In genomic region chr12:119426887-119427204, GRCm38 (mm10) we compare ENCODE assay signal across 9 mouse cellular contexts.
DNase-seq lines count a peak whose midpoint lies in the region; ATAC-seq lines count a peak whose summit lies in the region.
"Had no signal": no experiment of that assay in that cellular context is flagged by ENCODE, and none has a peak within 500 bp of the region (broad histone marks: within the 10 kb centered on the region; RNA-seq: fewer than 3 reads in every experiment).

No protein-coding gene starts in this region.

- 71% methylated on average over 1 of the region's 1 CpGs for WGBS in limb, embryonic 10.5 days
- WGBS in midbrain, embryonic 16.5 days = 53% methylated on average over 1 of the region's 1 CpGs

- H3K27me3 ChIP-seq in limb, embryonic 10.5 days (ENCODE audit: low read depth, poor library complexity, severe bottlenecking) = no peaks in the 10 kb centered on the region
- no peaks in the 10 kb centered on the region for H3K27me3 ChIP-seq in midbrain, embryonic 16.5 days (ENCODE audit: control insufficient read depth, insufficient read depth, low read depth, low read length)
- H3K27me3 ChIP-seq: embryonic facial prominence, embryonic 13.5 days had no signal

- H3K36me3 ChIP-seq in limb, embryonic 10.5 days = no peaks in the 10 kb centered on the region
- no peaks in the 10 kb centered on the region for H3K36me3 ChIP-seq in midbrain, embryonic 16.5 days (ENCODE audit: control insufficient read depth, insufficient read depth, low read length)
- H3K36me3 ChIP-seq: embryonic facial prominence, embryonic 13.5 days had no signal

- H3K4me2 ChIP-seq in midbrain, embryonic 16.5 days (ENCODE audit: low read length) = no peak overlapping the region
- H3K4me2 ChIP-seq: embryonic facial prominence, embryonic 13.5 days had no signal

- H3K9me3 ChIP-seq in limb, embryonic 10.5 days (replicated peaks) = no peaks in the 10 kb centered on the region
- no peaks in the 10 kb centered on the region for H3K9me3 ChIP-seq in midbrain, embryonic 16.5 days (replicated peaks; ENCODE audit: control insufficient read depth, low read length, poor library complexity, severe bottlenecking)
- H3K9me3 ChIP-seq: embryonic facial prominence, embryonic 13.5 days had no signal

- H3K9ac ChIP-seq in midbrain, embryonic 16.5 days (ENCODE audit: low read depth, low read length) = no peak overlapping the region
- H3K9ac ChIP-seq: embryonic facial prominence, embryonic 13.5 days had no signal

- no peak overlapping the region for H3K27ac ChIP-seq in limb, embryonic 10.5 days
- H3K27ac ChIP-seq in midbrain, embryonic 16.5 days (ENCODE audit: low read length) = no peak overlapping the region
- H3K27ac ChIP-seq: embryonic facial prominence, embryonic 13.5 days had no signal

- no peaks in the 10 kb centered on the region for H3K4me1 ChIP-seq in limb, embryonic 10.5 days
- no peaks in the 10 kb centered on the region for H3K4me1 ChIP-seq in midbrain, embryonic 16.5 days (ENCODE audit: control insufficient read depth, insufficient read depth, low read length)
- H3K4me1 ChIP-seq: embryonic facial prominence, embryonic 13.5 days had no signal

- no peak overlapping the region for H3K4me3 ChIP-seq in limb, embryonic 10.5 days
- no peak overlapping the region for H3K4me3 ChIP-seq in midbrain, embryonic 16.5 days (ENCODE audit: low read depth, low read length)
- H3K4me3 ChIP-seq: embryonic facial prominence, embryonic 13.5 days had no signal

- peak; percentile 17 for DNase-seq in ovary, postnatal 36 days (ENCODE audit: low spot score)
- DNase-seq in ovary, postnatal 10 days (ENCODE audit: low spot score) = no peak
- peak; percentile 39 for DNase-seq in c-Kit-positive CD71-positive TER-119-positive erythroid progenitor cells, embryonic 14.5 days (ENCODE audit: low spot score)
- peak; percentile 60 for DNase-seq in forelimb bud, embryonic 11.5 days (ENCODE audit: low read depth, low spot score)
- DNase-seq in kidney, adult 8-10 months = peak; percentile 32 to 66
- DNase-seq in limb, embryonic 10.5 days (ENCODE audit: low spot score) = peak; percentile 35

- peak; percentile 80 for ATAC-seq in midbrain, embryonic 16.5 days
- no peak for ATAC-seq in inflammation-experienced regulatory T-cells, adult 6 months
